Mouse (Mus musculus) retina, postnatal 1 day (tissue): Measurements from ENCODE around the gene Bcl9l.

Experiments used
- DNase-seq: peaks from one replicate; pipeline ENCODE4 v3.0.0-alpha.2; 2012

Gene Bcl9l

DNA sequence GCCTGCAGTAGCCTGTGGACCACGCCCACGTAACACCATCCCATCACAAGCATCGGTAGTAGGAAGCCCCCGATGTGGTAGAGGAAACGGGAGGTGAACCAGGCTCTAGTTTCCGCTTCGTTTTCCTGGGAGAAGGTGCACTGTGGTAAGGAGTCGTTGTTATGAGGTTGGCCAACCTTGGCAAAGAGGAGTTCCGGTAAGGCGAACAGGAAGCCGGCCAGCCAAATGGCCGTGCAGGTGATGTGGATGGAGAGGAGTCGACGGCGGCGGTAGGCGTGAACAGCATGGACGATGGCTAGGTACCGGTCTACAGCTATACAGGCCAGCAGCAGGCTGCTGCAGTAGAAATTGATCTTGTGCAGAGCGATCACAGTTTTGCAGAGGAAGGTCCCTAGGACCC is 31.0 kb downstream of the Bcl9l start:
- no peak for DNase-seq

DNA sequence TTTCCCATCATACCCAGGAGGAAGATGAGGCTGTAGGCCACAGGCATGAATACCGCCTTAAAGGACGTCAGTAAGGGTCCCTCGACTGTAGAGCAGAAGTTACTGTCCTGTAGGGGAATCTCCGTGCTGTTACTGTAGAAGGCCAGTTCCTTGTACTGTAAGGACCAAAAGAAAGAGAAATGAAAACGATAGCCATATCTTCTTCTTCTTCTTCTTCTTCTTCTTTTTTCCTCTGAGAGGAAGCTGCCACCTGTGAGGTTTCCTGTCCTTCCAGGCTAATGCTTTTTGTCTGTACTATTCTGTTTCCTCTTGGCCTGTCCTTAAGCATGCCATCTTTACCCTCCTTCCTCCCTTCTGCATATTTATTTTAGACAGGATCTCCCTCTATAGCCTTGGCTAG is 31.5 kb downstream of the Bcl9l start:
- no peak for DNase-seq

DNA sequence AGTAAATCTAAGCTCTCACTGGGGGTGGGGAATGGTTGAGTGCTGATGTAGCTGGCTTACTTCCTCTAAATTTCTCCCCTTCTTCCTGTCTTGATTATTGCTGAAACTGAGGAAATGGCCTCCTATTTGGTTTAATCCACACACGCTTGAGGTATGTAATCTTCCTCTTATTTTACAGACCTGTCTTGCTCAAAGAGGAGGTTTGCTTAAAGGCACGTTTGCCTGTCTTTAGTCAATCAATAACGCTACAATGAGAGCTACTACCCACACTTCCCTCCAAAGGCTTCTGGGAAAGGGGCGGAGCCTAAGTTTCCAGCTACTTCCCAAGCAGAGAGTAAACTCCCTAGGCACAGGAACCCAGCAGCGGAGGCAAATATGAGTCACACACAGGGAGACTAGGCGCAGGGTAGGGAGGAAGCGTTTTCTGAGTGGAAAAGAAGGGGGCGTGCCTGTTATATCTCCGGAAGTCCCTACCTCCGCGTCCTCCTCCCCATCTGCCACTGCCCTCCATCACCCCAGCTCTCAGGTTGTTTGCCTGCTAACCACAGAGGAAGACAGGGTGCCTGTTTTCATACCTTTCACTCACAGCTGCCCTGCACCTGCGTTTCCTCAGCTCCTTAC is 32.6 kb downstream of the Bcl9l start:
- DNase-seq: no peak

DNA sequence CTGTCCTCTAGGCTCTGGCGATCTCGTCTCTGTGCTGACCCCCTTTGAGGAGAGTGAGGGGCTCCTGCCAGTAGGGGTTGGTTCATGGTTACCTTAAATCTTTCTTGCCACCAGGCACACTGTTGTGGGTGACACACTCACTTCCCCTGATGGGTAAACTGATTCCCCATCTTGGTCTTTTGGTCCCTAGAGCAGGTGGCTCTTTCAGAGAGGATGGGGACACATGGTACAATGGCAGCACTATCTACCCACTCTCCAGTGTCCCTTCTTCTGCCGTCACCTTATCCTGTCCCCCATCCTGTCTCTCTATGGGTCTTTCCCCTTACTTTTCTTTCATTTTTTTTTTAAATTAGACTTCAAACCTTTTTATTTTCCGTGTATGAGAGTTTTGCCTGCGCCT is 33.3 kb downstream of the Bcl9l start:
- no peak for DNase-seq

DNA sequence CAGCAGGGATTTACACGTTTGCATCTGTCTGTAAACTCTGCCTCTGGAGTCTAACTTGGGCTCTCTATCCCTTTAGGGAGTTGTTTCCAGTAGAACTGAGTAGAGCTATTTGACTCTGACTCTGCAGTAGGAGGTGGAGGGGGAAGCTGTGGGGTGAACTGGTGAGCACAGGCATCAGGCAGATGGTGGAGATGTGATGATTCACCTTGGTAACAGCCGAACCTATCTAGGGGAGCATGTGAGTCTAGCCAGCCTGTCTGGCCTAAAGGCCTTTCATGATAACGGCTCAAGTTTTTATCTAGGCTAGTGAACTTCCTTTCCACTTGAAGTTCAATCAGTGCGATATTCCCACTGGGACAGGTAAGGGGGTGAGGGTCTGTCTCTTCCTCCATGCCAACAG is 34.7 kb downstream of the Bcl9l start:
- DNase-seq: no peak

DNA sequence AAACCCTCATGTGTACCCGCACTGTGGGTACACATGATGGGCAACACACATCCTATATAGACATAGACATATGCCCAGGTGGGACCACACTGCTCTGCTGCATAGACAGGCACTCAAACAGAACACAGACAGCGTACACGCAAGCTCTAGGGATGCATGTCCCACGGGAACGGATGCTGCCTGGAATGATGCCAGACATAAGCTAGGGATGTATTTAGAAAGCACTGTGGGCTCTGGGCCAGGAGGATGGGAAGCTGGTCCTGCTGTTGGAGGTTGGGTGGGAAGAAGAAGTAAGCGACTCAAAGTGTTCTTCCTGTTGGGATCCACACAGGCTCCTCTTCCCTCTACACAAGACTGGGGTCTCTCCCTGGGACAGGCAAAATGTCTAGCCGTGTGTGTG is 35.4 kb downstream of the Bcl9l start:
- DNase-seq: no peak

DNA sequence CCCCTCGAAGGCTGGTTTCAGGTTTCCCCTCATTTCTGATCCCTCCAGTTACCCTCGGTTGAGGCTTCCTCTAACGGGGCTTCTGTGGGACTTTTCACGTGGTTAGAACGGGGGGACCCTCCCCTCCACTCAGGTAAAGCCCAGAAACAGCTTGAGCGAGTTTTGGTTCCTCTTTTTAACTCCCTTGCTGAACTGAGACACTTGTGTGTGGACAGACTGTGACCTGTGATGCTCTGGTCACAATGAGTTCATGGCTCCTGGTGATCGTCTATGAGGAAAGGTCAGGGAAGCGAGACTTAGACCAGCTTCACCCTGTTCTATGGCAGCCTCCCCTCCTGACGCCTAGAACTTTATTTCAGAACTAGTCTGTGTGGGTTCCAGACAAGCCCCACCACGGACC is 39.3 kb downstream of the Bcl9l start:
- DNase-seq: no peak

DNA sequence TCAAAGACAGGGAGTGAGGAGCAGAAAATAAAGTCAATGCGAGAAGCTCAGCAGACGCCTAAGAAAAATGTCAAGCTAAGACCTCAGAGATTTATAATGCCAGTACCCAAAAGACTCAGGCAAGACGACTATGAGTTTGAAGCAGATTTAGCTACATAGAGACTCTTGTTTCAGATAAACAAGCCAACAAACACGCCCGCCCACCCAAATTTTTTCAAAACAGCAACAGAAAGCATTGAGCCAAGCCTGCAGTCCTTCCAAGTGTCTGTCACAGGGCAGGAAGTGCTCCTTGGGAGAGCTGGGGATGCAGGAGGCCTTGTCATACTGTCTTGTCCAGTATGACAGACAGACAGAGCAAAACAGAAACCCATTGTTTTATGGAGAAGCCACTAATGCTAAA is 41.1 kb downstream of the Bcl9l start:
- DNase-seq: no peak

DNA sequence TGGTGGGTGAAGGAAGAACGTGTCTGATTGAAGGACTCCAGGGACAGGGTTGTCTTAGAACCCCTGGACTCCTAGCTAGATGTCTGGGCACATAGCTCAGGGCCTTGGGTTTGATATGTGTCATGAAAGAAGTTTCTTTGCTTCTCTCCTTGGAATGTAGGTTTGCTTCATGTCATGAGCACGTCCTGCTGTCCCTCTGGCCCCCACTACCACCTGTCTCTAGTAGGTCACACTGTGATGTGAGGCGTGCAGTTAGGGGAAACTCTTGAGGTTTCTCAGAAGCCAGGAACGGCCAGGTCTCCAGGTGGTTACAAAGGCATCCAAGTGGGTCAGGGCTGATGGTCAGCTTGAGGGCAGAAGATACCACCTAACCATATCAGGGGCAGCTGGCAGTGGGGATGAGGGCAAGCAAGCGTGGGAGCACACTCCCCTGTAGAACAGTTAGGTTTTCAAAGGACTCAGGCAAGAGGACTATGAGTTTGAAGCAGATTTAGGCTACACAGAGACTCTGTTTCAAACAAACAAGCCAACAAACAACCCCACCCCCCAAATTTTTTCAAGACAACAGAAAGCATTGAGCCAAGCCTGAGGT is 41.7 kb downstream of the Bcl9l start:
- no peak for DNase-seq

DNA sequence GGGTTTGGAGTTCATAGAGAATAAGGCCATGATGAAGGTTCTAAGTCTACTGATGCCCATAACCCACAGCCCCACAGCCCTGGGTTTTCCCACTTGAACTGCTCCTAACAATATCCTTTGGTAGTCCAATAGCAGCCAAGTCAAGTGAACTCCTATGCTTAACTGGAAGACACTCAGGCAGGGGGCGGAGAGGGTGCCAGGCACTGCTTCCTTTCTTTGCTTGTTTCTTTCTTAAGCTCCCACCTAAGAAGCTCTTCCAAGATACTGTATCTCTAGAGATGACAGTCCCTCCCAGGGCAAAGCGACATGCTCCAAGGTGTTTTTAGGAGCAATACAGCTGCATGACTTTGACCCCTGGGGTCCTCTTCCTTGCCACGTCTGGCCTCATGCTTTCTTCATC is 42.4 kb downstream of the Bcl9l start:
- no peak for DNase-seq

DNA sequence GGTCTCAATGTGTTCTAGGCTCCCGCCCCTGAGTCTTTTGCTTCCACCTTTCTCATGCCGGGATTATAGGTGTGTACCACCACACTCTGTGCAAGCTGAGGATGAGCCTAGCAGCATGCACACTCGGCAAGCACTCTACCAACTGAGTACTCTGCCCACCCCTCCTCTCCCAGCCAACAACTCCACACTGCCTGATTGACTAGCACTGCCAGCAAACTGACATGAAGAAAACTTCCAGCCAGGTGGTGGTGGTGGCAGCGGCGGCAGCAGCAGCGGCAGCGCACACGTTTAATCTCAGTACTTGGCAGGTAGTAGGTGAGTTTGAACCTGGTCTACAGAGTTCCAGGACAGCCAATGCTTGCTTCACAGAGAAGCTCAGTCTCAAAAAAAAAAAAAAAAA is 43.0 kb downstream of the Bcl9l start:
- no peak for DNase-seq

DNA sequence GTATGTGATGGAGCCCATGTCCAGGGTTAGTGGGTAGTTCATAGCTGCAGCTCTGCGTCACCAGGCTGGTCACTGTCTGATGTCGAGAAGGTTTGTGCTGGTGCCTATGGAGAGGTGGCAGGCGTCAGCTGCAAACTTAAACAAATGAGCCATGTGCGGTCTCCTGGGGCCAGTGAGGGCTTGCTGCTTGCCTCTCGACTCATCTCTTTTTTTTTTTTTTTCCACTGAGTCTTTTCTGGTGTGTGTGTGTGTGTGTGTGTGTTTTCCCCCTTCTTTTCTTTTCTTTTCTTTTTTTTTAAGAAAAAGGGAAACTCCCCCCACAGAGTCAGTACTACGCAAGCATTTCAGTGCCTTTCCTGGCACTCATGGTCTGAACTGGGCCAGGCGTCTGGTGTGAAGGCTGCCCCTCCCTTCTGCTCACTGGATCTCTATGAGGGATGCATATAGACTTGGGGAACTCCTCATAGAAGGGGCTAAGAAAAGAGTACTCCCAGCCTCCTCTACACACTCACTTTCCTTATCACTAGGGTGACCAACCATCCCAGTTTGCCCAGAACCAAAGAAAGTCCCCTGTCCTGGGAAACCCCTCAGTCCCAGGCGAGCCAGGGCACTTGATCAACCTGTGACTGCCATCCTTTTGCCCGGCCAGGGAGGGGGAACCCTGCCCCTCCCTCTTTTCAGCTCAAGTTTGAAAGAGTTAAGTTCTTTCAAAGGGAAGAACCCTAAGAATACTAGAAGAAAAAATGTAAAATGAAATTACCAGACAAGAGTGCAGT is 43.9 kb downstream of the Bcl9l start:
- no peak for DNase-seq

DNA sequence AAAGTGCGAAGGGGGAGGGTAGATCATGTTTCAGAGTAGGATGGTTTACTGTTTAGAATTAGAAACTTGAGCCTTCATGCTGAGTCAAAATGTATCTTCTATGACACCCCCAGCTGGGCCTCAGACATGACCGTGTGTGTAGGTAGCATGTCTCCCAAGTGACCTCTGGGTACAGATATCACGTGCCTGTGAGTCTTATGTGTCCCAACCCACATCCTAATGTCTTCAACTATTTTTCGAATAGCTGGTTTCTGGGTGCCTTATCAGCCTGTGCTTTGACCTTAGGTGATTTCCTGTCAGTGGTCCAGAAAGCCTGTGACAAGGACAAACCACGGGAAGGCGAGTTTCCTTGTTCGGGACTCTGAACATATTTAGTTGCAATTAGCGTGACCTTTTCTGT is 45.7 kb downstream of the Bcl9l start:
- DNase-seq: no peak

DNA sequence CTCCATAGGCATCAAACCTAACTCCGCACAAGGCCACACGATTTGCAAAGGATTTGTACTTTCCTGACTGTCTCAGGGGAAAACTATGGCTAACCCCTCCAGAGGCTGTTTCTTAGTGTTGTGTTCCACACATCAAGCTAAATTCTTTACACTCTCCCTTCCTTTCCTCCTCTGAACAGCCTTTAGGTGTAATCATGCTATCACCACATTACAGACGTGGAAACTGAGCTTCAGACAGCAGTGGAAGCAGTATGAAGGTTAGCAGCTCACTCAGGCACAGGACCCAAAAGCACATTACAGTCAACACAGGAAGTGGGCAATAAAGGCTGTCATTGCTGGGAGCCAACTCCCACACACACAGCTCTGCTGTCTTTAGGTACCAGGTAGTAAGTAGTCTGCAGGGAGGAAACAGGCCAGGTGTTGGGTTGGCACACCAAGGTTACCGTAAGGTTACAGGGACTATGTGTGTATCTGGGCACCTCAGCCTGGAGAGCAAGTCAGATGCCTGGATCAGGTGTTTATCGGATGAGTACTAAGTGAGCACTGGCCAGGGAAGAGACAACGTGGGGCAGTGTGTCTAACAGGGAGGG is 50.5 kb downstream of the Bcl9l start:
- DNase-seq: no peak

DNA sequence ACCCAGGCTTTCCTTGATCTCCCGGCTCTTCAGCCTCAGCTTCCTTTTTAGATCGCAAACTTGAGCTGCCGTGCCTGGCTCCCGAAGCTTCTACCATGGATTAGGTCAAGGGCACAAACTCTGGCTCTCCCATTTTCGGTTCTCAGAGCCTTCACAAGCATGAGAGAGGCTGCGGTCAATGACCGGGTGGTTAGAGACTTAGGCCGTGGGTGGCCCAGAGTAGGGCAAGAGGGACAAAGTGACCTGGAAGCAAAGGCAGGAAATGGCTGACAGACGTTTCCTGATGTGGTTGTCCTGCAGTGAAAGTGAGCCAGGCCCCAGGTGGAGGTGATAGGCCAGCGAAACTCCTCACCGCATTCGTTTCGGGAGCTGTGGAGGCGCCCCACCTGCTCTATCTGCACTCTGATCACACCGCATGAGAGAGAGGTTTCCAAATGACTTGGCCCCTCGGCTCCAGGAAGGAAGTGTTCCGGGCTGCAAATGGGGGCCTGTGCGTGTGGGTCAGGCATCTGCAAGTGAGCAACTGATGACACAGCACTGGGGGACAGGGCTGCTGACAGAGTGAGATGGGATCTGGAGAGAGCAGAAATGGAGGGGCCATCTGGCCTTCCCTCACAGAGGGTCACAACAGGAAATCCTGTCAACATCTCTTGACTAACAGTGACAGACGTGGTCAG is 55.1 kb downstream of the Bcl9l start:
- peak; percentile 15 for DNase-seq

DNA sequence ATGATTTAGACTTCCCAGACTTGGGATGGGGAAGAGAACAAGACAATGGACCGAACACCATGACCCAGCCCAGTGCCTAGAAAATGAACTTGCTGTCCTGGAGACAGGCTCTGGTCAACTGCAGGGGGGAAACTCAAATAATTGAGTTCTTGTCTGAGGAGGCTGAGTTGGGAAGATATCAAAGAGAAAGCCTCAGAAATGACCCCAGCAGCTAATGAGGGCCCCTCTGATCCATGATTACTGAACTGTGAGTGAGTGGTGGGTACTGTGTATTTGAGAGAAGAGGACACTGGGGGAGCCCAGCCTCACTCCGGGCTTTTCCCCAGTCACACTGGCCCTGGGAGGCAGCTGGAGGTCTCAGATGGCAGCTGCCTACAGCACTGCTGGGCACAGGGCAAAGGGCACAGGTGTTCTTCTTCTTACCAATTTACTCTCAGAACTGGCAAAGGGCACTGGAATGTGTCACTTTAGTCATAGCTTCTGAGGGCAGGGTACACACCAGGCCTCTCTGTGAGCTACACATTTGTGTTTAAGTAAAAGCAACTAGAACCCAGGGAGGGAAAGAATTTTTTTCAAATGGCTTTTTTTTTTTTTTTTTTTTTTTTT is 57.3 kb downstream of the Bcl9l start:
- peak; percentile 80 for DNase-seq

DNA sequence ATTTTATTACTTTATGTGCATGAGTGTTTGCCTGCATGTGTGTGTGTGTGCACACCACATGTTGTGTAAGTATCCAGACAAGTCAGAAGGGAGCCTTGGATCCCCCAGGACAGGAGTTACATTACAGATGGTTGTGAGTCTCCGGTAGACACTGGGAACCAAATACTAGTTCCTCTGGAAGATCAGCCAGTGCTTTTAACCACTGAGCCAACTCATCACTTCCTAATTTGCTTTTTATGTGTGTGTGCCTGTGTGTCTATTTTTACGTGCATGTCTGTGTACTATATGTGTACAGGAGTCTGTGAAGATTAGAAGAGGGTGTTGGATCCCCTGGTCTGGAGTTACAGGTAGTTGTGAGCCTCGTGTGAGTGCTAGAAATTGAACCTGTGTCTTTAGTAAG is 58.1 kb downstream of the Bcl9l start:
- DNase-seq: no peak

DNA sequence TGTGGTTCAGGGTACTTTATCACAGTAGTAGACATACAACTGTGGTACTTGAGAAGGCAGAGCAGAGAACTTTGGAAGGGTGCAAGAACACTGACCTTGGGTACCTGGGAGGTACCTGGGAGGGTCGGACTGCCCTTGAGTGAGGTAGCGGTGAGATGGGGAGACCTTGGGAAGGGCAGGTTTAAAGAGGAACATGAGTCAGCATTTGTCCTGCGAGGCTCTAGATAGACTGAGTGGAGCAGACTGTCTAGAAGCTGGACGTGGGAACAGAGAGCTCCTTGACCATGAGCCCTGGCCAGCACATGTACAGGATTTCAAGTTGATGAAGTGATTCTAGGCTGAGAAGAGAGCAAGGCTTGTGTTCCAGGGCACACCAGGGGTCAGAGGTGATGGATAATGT is 59.7 kb downstream of the Bcl9l start:
- no peak for DNase-seq

DNA sequence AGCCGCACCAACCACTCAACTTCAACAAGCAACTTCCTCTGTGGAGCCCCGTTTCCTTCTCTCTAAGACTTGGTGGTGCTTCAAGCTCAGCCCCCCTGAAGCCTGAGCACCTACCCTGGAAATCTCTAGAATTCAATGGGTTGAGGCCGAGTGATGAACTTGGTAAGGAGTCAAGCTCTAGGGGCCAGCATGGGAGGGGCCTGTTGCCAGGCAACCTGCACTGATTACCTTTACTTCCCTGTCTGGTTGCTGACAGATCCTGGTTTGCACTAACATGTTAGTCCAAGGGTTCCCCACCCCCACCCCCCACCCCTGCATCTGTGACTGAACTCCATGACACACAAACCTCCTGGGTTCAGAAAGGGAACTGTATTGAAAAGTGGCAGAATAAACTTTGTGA is 62.4 kb downstream of the Bcl9l start:
- DNase-seq: no peak

DNA sequence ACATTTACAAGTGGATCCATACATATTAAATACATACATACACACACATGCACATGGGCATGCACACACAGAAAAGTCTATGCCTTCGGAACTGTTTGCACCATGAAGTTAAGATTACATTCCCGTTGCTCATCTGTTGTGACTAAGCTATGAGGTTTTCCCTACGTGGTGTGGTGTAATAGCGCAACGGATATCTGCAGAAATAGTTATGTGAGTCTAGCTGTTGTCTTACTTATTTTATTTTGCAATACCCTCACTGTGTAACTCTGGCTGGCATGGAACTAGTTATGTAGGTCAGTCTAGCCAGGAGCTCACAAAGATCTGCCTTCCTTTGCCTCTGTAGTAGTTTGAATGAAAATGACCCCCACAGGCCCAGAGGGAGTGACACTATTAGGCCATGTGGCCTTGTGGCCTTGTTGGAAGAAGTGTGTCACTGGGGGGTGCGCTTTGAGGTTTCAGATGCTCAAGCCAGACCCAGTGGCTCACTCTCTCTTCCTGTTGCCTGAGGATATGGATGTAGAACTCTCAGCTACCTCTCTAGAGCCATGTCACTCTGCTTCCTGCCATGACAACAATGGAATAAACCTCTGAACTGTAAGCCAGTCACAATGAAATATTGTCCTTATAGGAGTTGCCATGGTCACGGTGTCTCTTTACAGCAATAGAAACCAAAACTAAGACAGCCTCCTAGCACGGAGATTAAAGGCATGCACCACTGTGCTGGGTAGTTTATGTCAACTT is 66.0 kb downstream of the Bcl9l start:
- DNase-seq: no peak

DNA sequence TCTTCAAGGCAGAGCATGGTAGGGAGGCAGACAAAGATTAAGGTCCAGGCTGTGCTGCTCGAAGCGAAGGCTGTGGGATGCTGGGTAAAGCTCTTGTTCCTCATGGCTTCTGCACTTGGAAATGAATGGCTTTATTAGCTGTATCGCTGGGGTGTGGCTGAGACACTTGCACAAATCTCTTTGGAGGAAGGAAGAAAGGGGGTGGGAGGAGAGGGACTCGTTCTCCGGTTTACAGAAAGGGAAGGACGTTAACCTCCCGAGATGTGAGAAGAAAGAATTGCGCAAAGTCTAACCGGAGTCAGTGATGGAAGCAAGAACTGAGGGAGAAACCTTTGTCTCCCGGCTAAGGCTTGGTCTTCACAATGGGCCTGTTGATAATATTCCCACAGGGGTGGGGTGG is 68.5 kb downstream of the Bcl9l start:
- DNase-seq: no peak

DNA sequence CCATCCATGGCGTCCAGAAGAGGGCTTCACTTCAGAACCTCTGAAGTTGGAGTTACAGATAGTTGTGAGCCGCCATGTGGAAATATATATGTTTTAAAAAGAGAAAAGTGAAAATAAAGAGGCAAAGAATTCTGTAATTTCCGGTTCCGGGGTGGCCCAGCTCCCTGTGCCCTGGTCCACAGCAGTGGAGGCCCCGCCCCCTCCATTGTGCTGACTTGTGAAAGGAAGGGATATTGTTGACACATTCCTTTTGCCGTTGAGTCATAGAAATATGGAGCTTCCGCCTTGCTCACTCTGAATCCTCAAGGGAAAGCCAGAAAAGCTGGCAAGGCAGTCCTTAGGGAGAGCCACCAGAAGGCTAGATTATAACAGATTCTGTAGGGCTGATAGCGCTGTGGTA is 69.5 kb downstream of the Bcl9l start:
- DNase-seq: no peak
